Comparison of ENCODE assay signal across 21 mouse cellular contexts in the genomic region with DNA sequence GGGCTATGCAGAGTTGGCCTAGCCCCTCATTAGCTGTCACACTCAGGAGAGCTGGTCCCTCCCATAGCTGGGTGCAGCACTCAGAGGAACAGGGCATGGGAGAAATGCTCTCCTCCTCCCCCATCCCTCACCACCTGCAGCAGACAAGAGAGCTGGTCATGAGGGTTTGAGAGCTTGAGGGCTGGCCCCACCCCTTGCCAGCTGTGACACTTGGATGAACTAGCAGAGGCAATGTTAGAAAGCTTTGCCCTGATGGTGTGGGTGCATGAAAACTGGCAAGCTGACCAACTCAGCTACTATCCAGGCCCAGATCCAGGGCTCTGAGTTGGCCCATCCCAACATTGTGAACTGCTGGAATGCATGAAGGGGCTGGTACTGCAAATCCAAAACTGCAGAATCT. TPM values are rescaled to one million over a fixed set of nuclear protein-coding genes. Genes with fewer than 3 reads are reported as not detected.
DNase-seq lines count a peak whose midpoint lies in the region; ATAC-seq lines count a peak whose summit lies in the region.
"Had no signal": no experiment of that assay in that cellular context is flagged by ENCODE, and none has a peak within 500 bp of the region (broad histone marks: within the 10 kb centered on the region; RNA-seq: fewer than 3 reads in every experiment).

No protein-coding gene starts in this region.

- H3K9me3 ChIP-seq in midbrain, embryonic 14.5 days (ENCODE audit: control insufficient read depth, low read length) = no peaks in the 10 kb centered on the region
- H3K9me3 ChIP-seq: limb, embryonic 10.5 days; midbrain, embryonic 10.5 days had no signal

- no peak overlapping the region for H3K4me2 ChIP-seq in midbrain, embryonic 14.5 days (ENCODE audit: low read length)

- ATAC-seq in midbrain, embryonic 14.5 days (ENCODE audit: low FRiP score, low TSS enrichment) = no peak
- ATAC-seq: forebrain, embryonic 16.5 days; lung, postnatal 0 days had no signal

- H3K27ac ChIP-seq in midbrain, embryonic 14.5 days (replicated peaks; ENCODE audit: low read depth, low read length) = no peak overlapping the region
- H3K27ac ChIP-seq: limb, embryonic 10.5 days; liver, embryonic 14.5 days; midbrain, embryonic 10.5 days had no signal

- no peak overlapping the region for H3K4me3 ChIP-seq in midbrain, embryonic 14.5 days (replicated peaks; ENCODE audit: low read depth, low read length)
- H3K4me3 ChIP-seq: erythroblast, embryonic 14.5 days; limb, embryonic 10.5 days; midbrain, embryonic 10.5 days; myocyte had no signal

- DNase-seq in heart, adult 11 months = peak; percentile 92
- DNase-seq in heart, postnatal 36 days = no peak
- peak; percentile 35 to 36 for DNase-seq in left cerebral cortex, adult 9 months (ENCODE audit: low spot score in 2 of 2)
- DNase-seq in left cerebral cortex, postnatal 14 days (ENCODE audit: low spot score in 2 of 2) = no peak
- DNase-seq in NIH3T3 (ENCODE audit: low read depth) = peak; percentile 12
- peak; percentile 48 to 59 for DNase-seq in layer of hippocampus, adult 8-10 months (ENCODE audit: low spot score in 2 of 2)
- DNase-seq in midbrain, embryonic 14.5 days = no peak
- no peak for DNase-seq in lung, postnatal 10 days
- DNase-seq: kidney, adult 2 months; kidney, postnatal 25 days had no signal

- H3K4me1 ChIP-seq in midbrain, embryonic 14.5 days (ENCODE audit: control insufficient read depth, insufficient read depth, low read length) = no peaks in the 10 kb centered on the region
- H3K4me1 ChIP-seq: midbrain, embryonic 10.5 days had no signal

- no peaks in the 10 kb centered on the region for H3K36me3 ChIP-seq in midbrain, embryonic 14.5 days (ENCODE audit: control insufficient read depth, insufficient read depth, low read length)
- H3K36me3 ChIP-seq: limb, embryonic 10.5 days; midbrain, embryonic 10.5 days had no signal

- H3K9ac ChIP-seq in midbrain, embryonic 14.5 days (replicated peaks; ENCODE audit: low read length) = no peak overlapping the region
- H3K9ac ChIP-seq: liver, embryonic 14.5 days had no signal

- no peaks in the 10 kb centered on the region for H3K27me3 ChIP-seq in midbrain, embryonic 14.5 days (ENCODE audit: control insufficient read depth, insufficient read depth, low read length)

- intact Hi-C loops in heart, postnatal 36 days (cut with DNase I) = no loop called here
- intact Hi-C loops in left cerebral cortex, postnatal 14 days (cut with DNase I) = no loop called here

RNA-seq across cellular contexts. Expression of gene Ankub1, which starts 14.8 kb away (rescaled TPM):
- total RNA-seq in heart, postnatal 36 days (2021) = not detected
- under 1 TPM; 0.26 to 0.51 TPM for total RNA-seq in left cerebral cortex, postnatal 14 days (2021)
- total RNA-seq in layer of hippocampus, adult 8-10 months (2022) = 1 to 10 TPM; 1.9 to 4.3 (median 3.4) TPM
- 0.12 and 0.16 TPM in 2 replicates for polyA plus RNA-seq in midbrain, embryonic 14.5 days (2014; fragmentation: Nextera tagmentation; extraction: Ambion mirVana)
- total RNA-seq: adrenal gland, adult 18-20 months; heart, postnatal 14 days had no signal
- polyA plus RNA-seq: erythroblast, embryonic 14.5 days; gonadal fat pad, adult 2 months; kidney, adult 2 months; limb, embryonic 10.5 days; myocyte; spleen, adult 2 months had no signal

RNA-seq across cellular contexts. Expression of gene Commd2, which starts 26.3 kb away (rescaled TPM):
- total RNA-seq in heart, postnatal 36 days (2021) = 10 to 100 TPM; 11.3 to 14.2 TPM
- 10 to 100 TPM; 16.5 to 21.4 TPM for total RNA-seq in left cerebral cortex, postnatal 14 days (2021)
- 10 to 100 TPM; 20.3 to 23.4 (median 22.1) TPM for total RNA-seq in layer of hippocampus, adult 8-10 months (2022)
- polyA plus RNA-seq in midbrain, embryonic 14.5 days (2014; fragmentation: Nextera tagmentation; extraction: Ambion mirVana) = 82.8 and 85.1 TPM in 2 replicates

RNA-seq across cellular contexts. Expression of gene Rnf13, which starts 58.1 kb away (rescaled TPM):
- 10 to 100 TPM; 68.1 to 77.6 TPM for total RNA-seq in heart, postnatal 36 days (2021)
- 10 to 100 TPM; 59.1 to 71.5 TPM for total RNA-seq in left cerebral cortex, postnatal 14 days (2021)
- 100 to 1,000 TPM; 107 to 116 (median 110) TPM for total RNA-seq in layer of hippocampus, adult 8-10 months (2022)
- polyA plus RNA-seq in midbrain, embryonic 14.5 days (2014; fragmentation: Nextera tagmentation; extraction: Ambion mirVana) = 73.1 and 77.4 TPM in 2 replicates
- polyA plus RNA-seq: erythroblast, embryonic 14.5 days had no signal

Comparison
In these comparisons a context has a peak if more than half of its experiments do, and no peak if none do; other contexts are left out.
1. DNase-seq: peak in heart, adult 11 months (single experiment), left cerebral cortex, adult 9 months (2 of 2), NIH3T3 (single experiment) and layer of hippocampus, adult 8-10 months (2 of 2); none in heart, postnatal 36 days (0 of 2), left cerebral cortex, postnatal 14 days (0 of 2), midbrain, embryonic 14.5 days (single experiment) and lung, postnatal 10 days (single experiment).